Comparison of ENCODE assay signal across 23 mouse cellular contexts in the genomic region with DNA sequence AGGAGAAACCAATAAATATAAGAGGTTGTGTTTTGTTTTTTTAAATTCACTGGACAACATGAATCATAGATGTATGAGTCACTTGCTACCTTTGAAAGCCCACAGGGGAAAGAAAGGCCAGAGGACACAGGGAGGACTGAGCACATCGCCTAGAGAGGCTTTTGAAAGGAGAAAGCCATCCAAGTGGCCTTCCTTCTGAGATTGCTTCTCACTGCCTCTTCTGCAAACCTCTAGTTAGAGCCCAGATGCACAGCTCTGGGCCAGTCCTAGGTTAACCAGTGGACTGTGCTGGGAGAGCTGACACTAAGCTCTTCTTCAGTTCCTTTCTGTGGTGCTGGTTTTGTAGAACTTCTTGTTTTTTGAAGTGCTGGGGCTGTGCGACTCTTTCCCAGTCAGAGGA. TPM values are rescaled to one million over a fixed set of nuclear protein-coding genes. Genes with fewer than 3 reads are reported as not detected.
DNase-seq lines count a peak whose midpoint lies in the region; TF ChIP-seq lines count a peak whose summit lies in the region.
"Had no signal": no experiment of that assay in that cellular context is flagged by ENCODE, and none has a peak within 500 bp of the region (broad histone marks: within the 10 kb centered on the region; RNA-seq: fewer than 3 reads in every experiment).

No protein-coding gene starts in this region.

- in situ Hi-C loops in CH12.LX (cut with MboI; ENCODE audit: low pct_ligation_motif_present, low pct_unique_long_range_greater_than_20kb, low sequenced_read_pairs), result no loop called here

- no peak for DNase-seq in gastrocnemius, adult 2 months
- no peak for DNase-seq in gastrocnemius, postnatal 36 days
- peak; percentile 34 for DNase-seq in CH12.LX (ENCODE audit: extremely low read depth)
- DNase-seq in c-Kit-positive CD71-positive TER-119-positive erythroid progenitor cells, embryonic 14.5 days (ENCODE audit: low spot score), result no peak
- DNase-seq in left cerebral cortex, adult 8-10 months (ENCODE audit: low spot score in 2 of 2), result no peak
- no peak for DNase-seq in left cerebral cortex, adult 11 months (ENCODE audit: low spot score)
- DNase-seq: adrenal gland, postnatal 36 days; cerebellum, adult 11 months; cerebellum, postnatal 25 days; heart, adult 18-20 months; kidney, adult 18-20 months; kidney, postnatal 36 days; lung, embryonic 14.5 days; right cerebral cortex, postnatal 25 days; thymus, postnatal 14 days had no signal

- WGBS in macrophage (ENCODE audit: missing documents), result 30% methylated on average over 2 of the region's 2 CpGs

- no peak overlapping the region for H3K4me3 ChIP-seq in gastrocnemius, adult 2 months
- H3K4me3 ChIP-seq in CH12.LX (replicated peaks in 1 of 3; ENCODE audit: low read depth in 2 of 3, low read length in 2 of 3, poor library complexity in 1 of 3), result peak overlapping the region in 1 of 3 experiments; percentile 42
- H3K4me3 ChIP-seq in embryonic fibroblast, embryonic 13.5 days (ENCODE audit: insufficient read depth, low read length), result no peak overlapping the region
- no peak overlapping the region for H3K4me3 ChIP-seq in macrophage (ENCODE audit: inconsistent target)
- H3K4me3 ChIP-seq: embryonic facial prominence, embryonic 13.5 days; hindbrain, embryonic 13.5 days; limb, embryonic 12.5 days; midbrain, embryonic 15.5 days; stomach, embryonic 15.5 days had no signal

- TF ChIP-seq POLR2A in CH12.LX (IDR thresholded peaks at IDR 0.05; ENCODE audit: low read depth, low read length), result no peak
- no peak for TF ChIP-seq POLR2A in embryonic fibroblast, embryonic 13.5 days (IDR thresholded peaks at IDR 0.05; ENCODE audit: low read depth, low read length)

- peak overlapping the region; percentile 38; the same call in 1 of the 2 replicates for H3K27ac ChIP-seq in gastrocnemius, adult 2 months
- H3K27ac ChIP-seq in CH12.LX (ENCODE audit: insufficient read depth, low read depth) (peak overlapping the region; percentile 33; the same call in 1 of the 2 replicates), macrophage (peak overlapping the region; percentile 87)
- H3K27ac ChIP-seq in embryonic fibroblast, embryonic 13.5 days (ENCODE audit: insufficient read depth, low read length), result peak overlapping the region; percentile 32; the same call in 1 of the 2 replicates
- H3K27ac ChIP-seq: embryonic facial prominence, embryonic 13.5 days; hindbrain, embryonic 13.5 days; limb, embryonic 12.5 days; midbrain, embryonic 15.5 days; stomach, embryonic 15.5 days had no signal

- peaks cover 56 to 88% of the 10 kb centered on the region in 2 experiments for H3K4me1 ChIP-seq in CH12.LX (ENCODE audit: control insufficient read depth in 1 of 2, insufficient read depth in 2 of 2)
- peaks cover 25% of the 10 kb centered on the region for H3K4me1 ChIP-seq in embryonic fibroblast, embryonic 13.5 days (ENCODE audit: control insufficient read depth, insufficient read depth, low read length)
- H3K4me1 ChIP-seq: midbrain, embryonic 15.5 days had no signal

- H3K9ac ChIP-seq in CH12.LX (ENCODE audit: insufficient read depth, low read depth), result peak overlapping the region; percentile 4; the same call in 1 of the 2 replicates
- H3K9ac ChIP-seq: embryonic facial prominence, embryonic 13.5 days; hindbrain, embryonic 13.5 days; limb, embryonic 12.5 days; lung, embryonic 14.5 days; midbrain, embryonic 15.5 days; stomach, embryonic 15.5 days had no signal

- intact Hi-C loops in gastrocnemius, adult 2 months (cut with DNase I), result no loop called here
- intact Hi-C loops in gastrocnemius, postnatal 36 days (cut with DNase I), result no loop called here

- H3K4me2 ChIP-seq in CH12.LX (ENCODE audit: insufficient read depth, low read depth, poor library complexity, severe bottlenecking), result peak overlapping the region; percentile 37; the same call in 1 of the 2 replicates
- H3K4me2 ChIP-seq: embryonic facial prominence, embryonic 13.5 days; hindbrain, embryonic 13.5 days; limb, embryonic 12.5 days; lung, embryonic 14.5 days; midbrain, embryonic 15.5 days; stomach, embryonic 15.5 days had no signal

- H3K79me2 ChIP-seq in CH12.LX (replicated peaks; ENCODE audit: control insufficient read depth, extremely low read depth, insufficient read depth, poor library complexity, severe bottlenecking) (no peaks in the 10 kb centered on the region), macrophage (ENCODE audit: inconsistent target) (no peaks in the 10 kb centered on the region)

- no peak for TF ChIP-seq RAD21 in CH12.LX (IDR thresholded peaks at IDR 0.05; ENCODE audit: low read depth, low read length)

- no peak for TF ChIP-seq EP300 in CH12.LX (IDR thresholded peaks at IDR 0.05; ENCODE audit: low read length)

- H3K9me3 ChIP-seq in CH12.LX (replicated peaks; ENCODE audit: low read length), result no peaks in the 10 kb centered on the region
- H3K9me3 ChIP-seq: embryonic facial prominence, embryonic 13.5 days; G1E; hindbrain, embryonic 13.5 days; limb, embryonic 12.5 days; midbrain, embryonic 15.5 days; stomach, embryonic 15.5 days had no signal

- TF ChIP-seq CTCF in gastrocnemius, adult 2 months (IDR thresholded peaks at IDR 0.05), result no peak
- TF ChIP-seq CTCF in CH12.LX (conservative IDR thresholded peaks at IDR 0.05 in 1 of 2, IDR thresholded peaks at IDR 0.05 in 1 of 2; ENCODE audit: low read depth in 2 of 2, low read length in 2 of 2), result no peak
- no peak for TF ChIP-seq CTCF in embryonic fibroblast, embryonic 13.5 days (IDR thresholded peaks at IDR 0.05; ENCODE audit: borderline replicate concordance, insufficient read depth, low read length)

- H3K36me3 ChIP-seq in CH12.LX (replicated peaks in 1 of 2; ENCODE audit: control insufficient read depth in 1 of 2, insufficient read depth in 1 of 2, low read length in 1 of 2), result peaks cover 0 to 4% of the 10 kb centered on the region in 2 experiments
- H3K36me3 ChIP-seq in macrophage (ENCODE audit: inconsistent target), result no peaks in the 10 kb centered on the region
- H3K36me3 ChIP-seq: embryonic facial prominence, embryonic 13.5 days; hindbrain, embryonic 13.5 days; limb, embryonic 12.5 days; midbrain, embryonic 15.5 days; stomach, embryonic 15.5 days had no signal

- no peaks in the 10 kb centered on the region for H3K27me3 ChIP-seq in CH12.LX (replicated peaks)
- H3K27me3 ChIP-seq: hindbrain, embryonic 13.5 days; limb, embryonic 12.5 days; midbrain, embryonic 15.5 days; stomach, embryonic 15.5 days had no signal

- dilution Hi-C loops in CH12.LX (cut with MboI; ENCODE audit: extremely low pct_ligation_motif_present, extremely low pct_unique_long_range_greater_than_20kb, low sequenced_read_pairs), result no loop called here

TF ChIP-seq in CH12.LX, 34 proteins besides CTCF, POLR2A, EP300 and RAD21:
- TF ChIP-seq RCOR1 (conservative IDR thresholded peaks at IDR 0.05; ENCODE audit: low read depth, low read length), result no peak
- TF ChIP-seq PAX5 (IDR thresholded peaks at IDR 0.05; ENCODE audit: low read length), result no peak
- no peak for TF ChIP-seq MAFK (IDR thresholded peaks at IDR 0.05; ENCODE audit: insufficient replicate concordance, low read length)
- TF ChIP-seq ZKSCAN1 (IDR thresholded peaks at IDR 0.05; ENCODE audit: borderline replicate concordance, low read depth, low read length), result no peak
- no peak for TF ChIP-seq NELFE (IDR thresholded peaks at IDR 0.05; ENCODE audit: low read depth, low read length)
- TF ChIP-seq KAT2A (IDR thresholded peaks at IDR 0.05; ENCODE audit: insufficient replicate concordance, low read length), result no peak
- no peak for TF ChIP-seq CHD2 (IDR thresholded peaks at IDR 0.05; ENCODE audit: low read length)
- TF ChIP-seq MYC (IDR thresholded peaks at IDR 0.05; ENCODE audit: low read depth, low read length), result no peak
- TF ChIP-seq TCF12 (IDR thresholded peaks at IDR 0.05; ENCODE audit: low read depth, low read length), result no peak
- no peak for TF ChIP-seq NRF1 (IDR thresholded peaks at IDR 0.05; ENCODE audit: low read depth, low read length)
- TF ChIP-seq E2F4 (IDR thresholded peaks at IDR 0.05; ENCODE audit: insufficient replicate concordance, low read depth, low read length), result no peak
- TF ChIP-seq ZC3H11A (IDR thresholded peaks at IDR 0.05; ENCODE audit: low read depth, low read length), result no peak
- TF ChIP-seq BHLHE40 (IDR thresholded peaks at IDR 0.05; ENCODE audit: low read depth, low read length), result no peak

RNA-seq across cellular contexts. Expression of a gene that starts 40.9 kb away (rescaled TPM):
- total RNA-seq in gastrocnemius, adult 2 months (2021), result 10 to 100 TPM; 22.9 to 29.6 TPM
- 10 to 100 TPM; 21.4 to 22.6 TPM for total RNA-seq in gastrocnemius, postnatal 36 days (2021)
- total RNA-seq in CH12.LX (2012; rRNA removed) (17.1 TPM in 2 replicates), CH12.LX (2014; rRNA removed) (16.3 and 17.0 TPM in 2 replicates)
- polyA plus RNA-seq in CH12.LX (2012; ENCODE audit: insufficient read length, low read depth) (26.3 and 29.7 TPM in 2 replicates), macrophage (2018) (68.0 to 101 TPM (median 94.1 TPM) in 3 replicates)
- 89.9 and 109 TPM in 2 replicates for polyA plus RNA-seq in embryonic fibroblast, embryonic 13.5 days (2011; ENCODE audit: insufficient read length, low read depth, missing spikeins)
- 100 to 1,000 TPM in 4 of 26 experiments, 10 to 100 TPM in 22; 41.9 to 208 (median 75.3) TPM for total RNA-seq in macrophage (2018; cell fraction: chromatin; rRNA removed)
- 100 to 1,000 TPM in 12 of 26 experiments, 10 to 100 TPM in 14; 50.3 to 124 (median 79.9) TPM for total RNA-seq in macrophage (2018; cell fraction: cytosol; rRNA removed)
- 10 to 100 TPM; 41.7 to 89.2 (median 65.9) TPM for total RNA-seq in macrophage (2018; cell fraction: nucleus; rRNA removed)
- total RNA-seq in left cerebral cortex, adult 8-10 months (2022), result 10 to 100 TPM; 14.5 to 16.2 (median 15.0) TPM

Comparison
In these comparisons a context has a peak if more than half of its experiments do, and no peak if none do; other contexts are left out.
1. H3K27ac ChIP-seq: peak in every context shown above with its lines; median percentile 87 in macrophage; 38 in gastrocnemius, adult 2 months; 33 in CH12.LX; 32 in embryonic fibroblast, embryonic 13.5 days.